Mouse (Mus musculus): ENCODE measurements at regions not wholly inside any gene's neighbourhood (a gene's known extent, or its start where the extent isn't known, plus 50 kb on each side); places are given as distances from the start of the nearest gene placed in this dataset.

DNA sequence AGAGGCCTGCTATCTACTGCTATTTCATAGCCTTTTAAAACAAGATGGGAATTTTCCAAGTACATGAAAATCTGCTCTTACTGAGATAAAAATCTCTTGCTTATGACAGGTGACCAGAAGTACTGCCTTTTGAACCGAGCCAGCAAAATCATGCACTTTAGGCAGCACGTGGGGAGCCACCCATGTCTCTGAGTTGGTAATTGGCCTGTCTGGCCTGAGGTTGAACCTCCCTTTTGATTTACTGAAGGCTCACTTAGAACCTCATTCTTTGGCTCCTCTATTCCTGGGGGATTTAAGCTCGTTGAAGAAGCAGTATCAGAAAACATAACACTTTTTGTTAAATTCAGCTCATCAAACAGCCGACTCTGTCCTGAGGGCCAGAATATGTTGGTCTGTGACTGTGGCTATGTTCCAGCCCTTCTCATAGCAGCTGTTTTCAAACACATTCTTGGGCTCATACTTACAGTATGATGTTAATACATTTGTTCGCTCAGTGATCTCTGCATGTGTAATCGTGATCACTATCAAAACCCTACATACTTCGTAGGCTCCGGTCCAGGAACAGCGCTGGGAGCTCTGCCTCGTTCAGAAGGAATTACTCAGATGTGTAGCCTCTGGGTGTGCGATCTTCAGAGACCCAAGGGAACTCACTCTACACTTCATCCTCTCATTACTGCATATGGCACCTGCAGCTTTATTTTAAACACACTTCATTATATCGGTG is 290.1 kb upstream of the Gm15217 start:
- in situ Hi-C loops (cut with MboI; ENCODE audit: low sequenced_read_pairs in 2 of 2, unreplicated experiment in 2 of 2) = no loop called here
- Histone ChIP-seq H3K27ac (ENCODE audit: insufficient read depth, low read depth, low read length, poor library complexity, severe bottlenecking) (no peak overlapping the region), H3K9me3 (ENCODE audit: control insufficient read depth, insufficient read depth, low read depth, low read length) (no peaks in the 10 kb centered on the region), H3K36me3 (ENCODE audit: control insufficient read depth, insufficient read depth, low read length, poor library complexity, severe bottlenecking) (no peaks in the 10 kb centered on the region), H3K9ac (ENCODE audit: insufficient read depth, low read depth, low read length, poor library complexity, severe bottlenecking) (no peak overlapping the region), H3K4me3 (ENCODE audit: insufficient read depth in 1 of 2, low read depth in 1 of 2, low read length in 2 of 2, poor library complexity in 1 of 2, severe bottlenecking in 1 of 2) (no peak overlapping the region), H3K4me1 (ENCODE audit: control insufficient read depth in 2 of 2, insufficient read depth in 2 of 2, low read length in 2 of 2, poor library complexity in 1 of 2) (no peaks in the 10 kb centered on the region)
- no peak for TF ChIP-seq CHD2 (IDR thresholded peaks at IDR 0.05; ENCODE audit: low read depth, low read length)
- no peak for TF ChIP-seq MAFK (IDR thresholded peaks at IDR 0.05; ENCODE audit: insufficient read depth, low read depth, low read length)
- no peak for TF ChIP-seq ZNF384 (IDR thresholded peaks at IDR 0.05; ENCODE audit: low read depth, low read length)
- TF ChIP-seq HCFC1 (IDR thresholded peaks at IDR 0.05; ENCODE audit: borderline replicate concordance, insufficient read depth, low read length) = no peak
- TF ChIP-seq ZC3H11A (IDR thresholded peaks at IDR 0.05; ENCODE audit: borderline replicate concordance, low read depth, low read length) = no peak
- no peak for DNase-seq (ENCODE audit: low read depth, low spot score)

DNA sequence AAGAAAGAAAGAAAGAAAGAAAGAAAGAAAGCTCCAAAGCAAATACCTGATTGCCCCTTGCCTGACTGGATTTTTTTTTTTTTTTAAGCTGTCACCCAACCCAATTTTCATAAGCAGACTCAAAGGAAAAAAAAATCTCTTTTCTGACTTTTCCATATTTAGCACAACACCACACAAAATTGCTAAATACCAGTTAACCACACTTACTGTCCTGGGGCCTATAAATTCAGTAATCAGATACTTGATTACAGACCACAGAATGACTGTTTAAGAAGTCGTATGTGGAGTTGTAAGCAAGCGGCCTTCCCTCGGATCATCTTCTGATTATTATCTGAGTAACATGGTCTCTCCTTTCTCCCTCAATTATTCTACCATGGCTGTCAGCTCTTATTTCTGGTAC is 263.3 kb upstream of the Gm15217 start:
- TF ChIP-seq ZNF384 (IDR thresholded peaks at IDR 0.05; ENCODE audit: low read depth, low read length) (no peak), MAFK (IDR thresholded peaks at IDR 0.05; ENCODE audit: insufficient read depth, low read depth, low read length) (no peak), CHD2 (IDR thresholded peaks at IDR 0.05; ENCODE audit: low read depth, low read length) (no peak), ZC3H11A (IDR thresholded peaks at IDR 0.05; ENCODE audit: borderline replicate concordance, low read depth, low read length) (no peak), HCFC1 (IDR thresholded peaks at IDR 0.05; ENCODE audit: borderline replicate concordance, insufficient read depth, low read length) (no peak)
- in situ Hi-C loops (cut with MboI; ENCODE audit: low sequenced_read_pairs in 2 of 2, unreplicated experiment in 2 of 2) = no loop called here
- DNase-seq (ENCODE audit: low read depth, low spot score) = no peak
- H3K36me3 ChIP-seq (ENCODE audit: control insufficient read depth, insufficient read depth, low read length, poor library complexity, severe bottlenecking) = no peaks in the 10 kb centered on the region
- no peak overlapping the region for H3K4me3 ChIP-seq (ENCODE audit: insufficient read depth in 1 of 2, low read depth in 1 of 2, low read length in 2 of 2, poor library complexity in 1 of 2, severe bottlenecking in 1 of 2)
- H3K27ac ChIP-seq (ENCODE audit: insufficient read depth, low read depth, low read length, poor library complexity, severe bottlenecking) = no peak overlapping the region
- no peak overlapping the region for H3K9ac ChIP-seq (ENCODE audit: insufficient read depth, low read depth, low read length, poor library complexity, severe bottlenecking)
- H3K4me1 ChIP-seq (ENCODE audit: control insufficient read depth in 2 of 2, insufficient read depth in 2 of 2, low read length in 2 of 2, poor library complexity in 1 of 2) = no peaks in the 10 kb centered on the region
- H3K9me3 ChIP-seq (ENCODE audit: control insufficient read depth, insufficient read depth, low read depth, low read length) = no peaks in the 10 kb centered on the region

DNA sequence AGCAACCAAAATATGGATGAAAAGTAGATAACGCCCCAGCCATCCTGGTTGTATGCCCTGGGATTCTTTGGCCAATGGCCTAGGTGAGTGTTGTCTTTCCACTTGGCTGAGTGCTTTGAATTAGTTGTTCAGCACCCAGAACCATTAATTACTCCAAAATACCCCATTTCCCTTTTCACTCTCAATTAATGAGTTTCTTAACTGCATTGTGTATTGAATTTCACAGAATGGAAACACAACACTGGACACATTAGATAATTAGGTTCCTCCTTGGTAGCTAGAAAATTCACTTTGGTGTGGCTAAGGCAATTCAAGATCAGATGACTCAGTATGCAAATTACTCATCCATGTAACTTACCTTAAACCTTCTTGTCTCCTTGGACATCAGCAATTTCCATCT is 252.7 kb upstream of the Gm15217 start:
- no peak for DNase-seq (ENCODE audit: low read depth, low spot score)
- in situ Hi-C loops (cut with MboI; ENCODE audit: low sequenced_read_pairs in 2 of 2, unreplicated experiment in 2 of 2) = no loop called here
- Histone ChIP-seq H3K4me1 (ENCODE audit: control insufficient read depth in 2 of 2, insufficient read depth in 2 of 2, low read length in 2 of 2, poor library complexity in 1 of 2) (no peaks in the 10 kb centered on the region), H3K4me3 (ENCODE audit: insufficient read depth in 1 of 2, low read depth in 1 of 2, low read length in 2 of 2, poor library complexity in 1 of 2, severe bottlenecking in 1 of 2) (no peak overlapping the region), H3K27ac (ENCODE audit: insufficient read depth, low read depth, low read length, poor library complexity, severe bottlenecking) (no peak overlapping the region), H3K9me3 (ENCODE audit: control insufficient read depth, insufficient read depth, low read depth, low read length) (no peaks in the 10 kb centered on the region), H3K36me3 (ENCODE audit: control insufficient read depth, insufficient read depth, low read length, poor library complexity, severe bottlenecking) (no peaks in the 10 kb centered on the region), H3K9ac (ENCODE audit: insufficient read depth, low read depth, low read length, poor library complexity, severe bottlenecking) (no peak overlapping the region)
- TF ChIP-seq MAFK (IDR thresholded peaks at IDR 0.05; ENCODE audit: insufficient read depth, low read depth, low read length) (no peak), HCFC1 (IDR thresholded peaks at IDR 0.05; ENCODE audit: borderline replicate concordance, insufficient read depth, low read length) (no peak), ZNF384 (IDR thresholded peaks at IDR 0.05; ENCODE audit: low read depth, low read length) (no peak), CHD2 (IDR thresholded peaks at IDR 0.05; ENCODE audit: low read depth, low read length) (no peak), ZC3H11A (IDR thresholded peaks at IDR 0.05; ENCODE audit: borderline replicate concordance, low read depth, low read length) (no peak)

DNA sequence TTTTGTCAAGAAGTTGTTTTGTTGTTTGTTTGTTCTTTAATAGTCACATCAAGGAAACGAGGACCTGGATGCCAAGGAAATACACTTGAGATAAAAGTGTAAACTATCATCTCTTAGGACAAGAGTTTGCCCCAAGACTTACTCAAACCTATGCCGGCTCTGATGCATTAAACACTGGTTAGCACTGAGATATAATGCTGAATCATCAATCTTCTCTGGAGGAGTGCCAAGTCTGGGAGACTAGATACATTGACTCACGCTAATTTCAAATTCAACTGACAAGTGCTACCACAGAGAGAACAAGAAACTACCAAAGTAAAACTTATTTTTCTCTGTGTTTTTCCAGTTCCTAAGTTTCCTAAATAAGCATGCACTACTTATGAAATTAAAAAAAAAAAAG is 249.5 kb upstream of the Gm15217 start:
- Histone ChIP-seq H3K4me3 (ENCODE audit: insufficient read depth in 1 of 2, low read depth in 1 of 2, low read length in 2 of 2, poor library complexity in 1 of 2, severe bottlenecking in 1 of 2) (no peak overlapping the region), H3K9me3 (ENCODE audit: control insufficient read depth, insufficient read depth, low read depth, low read length) (no peaks in the 10 kb centered on the region), H3K4me1 (ENCODE audit: control insufficient read depth in 2 of 2, insufficient read depth in 2 of 2, low read length in 2 of 2, poor library complexity in 1 of 2) (no peaks in the 10 kb centered on the region), H3K36me3 (ENCODE audit: control insufficient read depth, insufficient read depth, low read length, poor library complexity, severe bottlenecking) (no peaks in the 10 kb centered on the region), H3K27ac (ENCODE audit: insufficient read depth, low read depth, low read length, poor library complexity, severe bottlenecking) (no peak overlapping the region), H3K9ac (ENCODE audit: insufficient read depth, low read depth, low read length, poor library complexity, severe bottlenecking) (no peak overlapping the region)
- no peak for DNase-seq (ENCODE audit: low read depth, low spot score)
- TF ChIP-seq MAFK (IDR thresholded peaks at IDR 0.05; ENCODE audit: insufficient read depth, low read depth, low read length) (peak; percentile 64), CHD2 (IDR thresholded peaks at IDR 0.05; ENCODE audit: low read depth, low read length) (no peak)
- in situ Hi-C loops (cut with MboI; ENCODE audit: low sequenced_read_pairs in 2 of 2, unreplicated experiment in 2 of 2) = no loop called here

DNA sequence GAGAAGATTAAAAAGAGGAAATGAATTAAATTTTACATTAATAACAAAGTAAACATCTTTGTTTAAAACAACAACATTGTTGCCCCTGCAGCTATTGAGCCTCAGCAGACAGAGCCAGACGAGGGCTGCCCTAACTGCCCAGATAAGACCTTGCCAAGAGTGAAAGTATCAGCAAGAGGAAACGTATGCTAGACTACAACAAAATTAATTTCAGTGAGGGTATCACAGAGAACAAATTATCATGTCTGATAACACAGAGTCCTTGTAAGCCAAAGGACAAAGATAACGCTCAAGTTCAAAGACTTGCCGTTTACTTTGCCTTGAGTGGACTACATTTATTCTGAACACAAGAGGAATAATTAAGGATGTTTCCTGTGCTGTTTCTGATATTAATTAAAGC is 235.0 kb upstream of the Gm15217 start:
- DNase-seq (ENCODE audit: low read depth, low spot score) = no peak
- in situ Hi-C loops (cut with MboI; ENCODE audit: low sequenced_read_pairs in 2 of 2, unreplicated experiment in 2 of 2) = no loop called here

More for the DNA sequence above, 235.0 kb upstream of the Gm15217 start:
- Histone ChIP-seq H3K9ac (ENCODE audit: insufficient read depth, low read depth, low read length, poor library complexity, severe bottlenecking) (no peak overlapping the region), H3K27ac (ENCODE audit: insufficient read depth, low read depth, low read length, poor library complexity, severe bottlenecking) (no peak overlapping the region), H3K4me1 (ENCODE audit: control insufficient read depth in 2 of 2, insufficient read depth in 2 of 2, low read length in 2 of 2, poor library complexity in 1 of 2) (no peaks in the 10 kb centered on the region), H3K36me3 (ENCODE audit: control insufficient read depth, insufficient read depth, low read length, poor library complexity, severe bottlenecking) (no peaks in the 10 kb centered on the region), H3K4me3 (ENCODE audit: insufficient read depth in 1 of 2, low read depth in 1 of 2, low read length in 2 of 2, poor library complexity in 1 of 2, severe bottlenecking in 1 of 2) (no peak overlapping the region), H3K9me3 (ENCODE audit: control insufficient read depth, insufficient read depth, low read depth, low read length) (no peaks in the 10 kb centered on the region)
- TF ChIP-seq HCFC1 (IDR thresholded peaks at IDR 0.05; ENCODE audit: borderline replicate concordance, insufficient read depth, low read length) = no peak
- no peak for TF ChIP-seq ZC3H11A (IDR thresholded peaks at IDR 0.05; ENCODE audit: borderline replicate concordance, low read depth, low read length)
- TF ChIP-seq ZNF384 (IDR thresholded peaks at IDR 0.05; ENCODE audit: low read depth, low read length) = no peak
- no peak for TF ChIP-seq MAFK (IDR thresholded peaks at IDR 0.05; ENCODE audit: insufficient read depth, low read depth, low read length)
- TF ChIP-seq CHD2 (IDR thresholded peaks at IDR 0.05; ENCODE audit: low read depth, low read length) = no peak

Measured in ES-E14 (cell line).